Mouse (Mus musculus) adrenal gland, adult 2 months (tissue): Measurements from ENCODE around the gene Hoxa11. TPM values are rescaled to one million over a fixed set of nuclear protein-coding genes. Genes with fewer than 3 reads are reported as not detected.
A peak's percentile ranks its signal among the peaks of the same experiment; 100 is the strongest.

Experiments
- DNase-seq: peaks from one replicate; pipeline ENCODE4 v3.0.0; 2021
- polyA plus RNA-seq: library from polyadenylated mRNA; depleted of rRNA; stranded (reverse); fragments of >200 nt; gene quantifications from 2 replicates; pipeline ENCODE4 v1.2.3, GENCODE M21; 2012
- total RNA-seq, 2 experiments: library from RNA; stranded (reverse); gene quantifications; 2 replicates each; pipeline ENCODE4 v1.2.3; 2021

Gene Hoxa11
- total and polyA plus RNA-seq, 3 experiments: not detected

DNA sequence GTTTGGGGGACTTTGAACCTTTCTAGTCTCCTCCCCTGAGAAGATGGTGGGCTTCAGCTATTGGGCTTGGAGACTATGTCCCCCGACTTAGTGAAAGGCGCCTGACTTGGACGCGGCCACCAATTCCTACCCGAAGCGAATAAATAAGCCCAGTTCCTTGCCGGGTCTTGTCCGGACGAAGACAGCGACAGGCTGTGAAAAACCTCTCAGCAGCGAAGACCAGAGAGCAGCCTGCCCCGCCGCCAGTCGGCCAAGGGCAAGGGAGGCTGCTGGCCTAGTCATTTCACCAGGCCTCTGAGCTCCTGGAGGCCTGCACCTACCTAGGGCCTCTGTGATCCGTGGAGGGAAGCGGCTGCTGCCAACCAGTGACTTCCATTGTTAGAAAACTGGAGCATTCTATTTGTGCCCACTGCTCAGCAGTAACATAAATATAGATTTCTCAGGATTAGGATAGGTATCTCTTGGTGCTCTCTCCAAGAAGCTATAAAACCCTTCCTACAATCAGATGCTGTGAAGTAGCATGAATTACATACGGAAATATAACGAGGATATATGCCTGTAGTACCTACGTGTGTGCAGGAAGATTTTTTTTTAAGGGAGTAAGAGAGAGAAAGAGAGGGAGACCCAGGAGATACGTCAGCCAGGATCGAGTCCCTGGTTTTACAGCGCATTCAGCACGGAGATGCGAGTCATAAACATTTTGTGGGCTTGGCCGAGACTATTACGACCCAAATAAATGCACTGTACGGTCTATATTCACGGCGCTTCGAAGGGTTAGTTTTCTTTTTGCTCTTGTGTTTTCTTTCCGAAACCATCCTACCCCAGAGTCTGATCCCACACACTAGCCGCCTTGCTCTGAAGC lies 25.4 kb downstream of the Hoxa11 start:
- DNase-seq: no peak

DNA sequence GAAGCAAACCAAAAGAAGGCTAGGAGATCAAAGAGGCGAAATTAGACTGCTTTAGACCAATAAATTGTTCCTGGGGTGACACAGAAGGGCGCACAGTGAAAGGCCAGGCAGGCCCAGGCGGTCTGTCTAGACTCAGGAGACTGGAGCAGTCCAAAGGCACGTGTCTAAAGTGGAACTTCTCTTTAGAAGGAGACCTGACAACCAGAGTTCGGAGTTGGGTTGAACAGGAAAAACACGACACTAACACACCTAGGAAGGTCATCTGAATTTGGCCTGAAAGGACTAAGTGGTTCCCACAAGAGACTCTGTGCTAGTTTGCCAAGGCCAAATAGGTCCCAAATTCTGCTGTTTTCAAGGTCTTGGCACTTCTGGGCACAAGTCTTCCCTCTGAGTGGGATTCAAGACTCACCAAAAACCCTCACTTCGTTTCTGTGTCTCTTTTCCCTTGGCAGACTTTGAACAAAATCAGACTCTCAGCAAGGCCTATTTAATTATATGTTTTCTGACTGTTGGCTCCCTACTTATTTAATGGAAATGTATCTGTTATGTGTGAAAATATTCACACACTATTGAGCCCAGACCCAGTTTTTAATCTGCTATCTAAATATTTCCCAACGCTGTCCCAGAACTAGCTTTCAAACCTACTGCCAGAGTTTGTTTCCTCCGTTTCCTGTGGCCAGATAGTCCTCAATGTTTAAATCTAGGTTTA lies 26.2 kb downstream of the Hoxa11 start:
- no peak for DNase-seq

DNA sequence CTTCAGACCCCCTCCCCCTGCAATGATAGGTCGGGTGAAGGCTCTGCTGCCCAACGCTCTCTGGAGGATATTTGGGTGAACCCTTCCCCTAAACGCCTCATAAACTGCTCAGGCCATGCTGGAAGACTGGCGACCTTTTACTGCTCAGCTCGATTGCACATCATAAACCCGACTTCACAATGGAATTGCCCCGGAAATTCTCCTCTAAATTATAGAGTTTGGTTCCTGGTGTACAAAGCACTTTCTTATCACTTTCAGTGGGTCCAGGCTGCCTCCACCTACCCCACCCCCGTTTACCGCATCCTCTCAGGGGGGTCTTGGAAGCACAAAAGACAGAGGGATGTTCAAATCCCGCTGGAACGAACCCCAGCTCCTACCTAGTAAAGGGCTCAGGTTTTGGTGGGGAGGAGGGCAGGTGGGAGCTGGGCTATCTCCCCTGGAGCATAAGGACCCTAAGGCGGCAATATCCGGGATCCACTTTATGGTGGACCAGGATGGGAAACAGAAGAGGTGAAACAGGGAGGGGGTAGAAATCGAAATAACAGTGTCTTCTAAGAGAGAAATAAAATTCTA lies 26.9 kb downstream of the Hoxa11 start:
- no peak for DNase-seq

DNA sequence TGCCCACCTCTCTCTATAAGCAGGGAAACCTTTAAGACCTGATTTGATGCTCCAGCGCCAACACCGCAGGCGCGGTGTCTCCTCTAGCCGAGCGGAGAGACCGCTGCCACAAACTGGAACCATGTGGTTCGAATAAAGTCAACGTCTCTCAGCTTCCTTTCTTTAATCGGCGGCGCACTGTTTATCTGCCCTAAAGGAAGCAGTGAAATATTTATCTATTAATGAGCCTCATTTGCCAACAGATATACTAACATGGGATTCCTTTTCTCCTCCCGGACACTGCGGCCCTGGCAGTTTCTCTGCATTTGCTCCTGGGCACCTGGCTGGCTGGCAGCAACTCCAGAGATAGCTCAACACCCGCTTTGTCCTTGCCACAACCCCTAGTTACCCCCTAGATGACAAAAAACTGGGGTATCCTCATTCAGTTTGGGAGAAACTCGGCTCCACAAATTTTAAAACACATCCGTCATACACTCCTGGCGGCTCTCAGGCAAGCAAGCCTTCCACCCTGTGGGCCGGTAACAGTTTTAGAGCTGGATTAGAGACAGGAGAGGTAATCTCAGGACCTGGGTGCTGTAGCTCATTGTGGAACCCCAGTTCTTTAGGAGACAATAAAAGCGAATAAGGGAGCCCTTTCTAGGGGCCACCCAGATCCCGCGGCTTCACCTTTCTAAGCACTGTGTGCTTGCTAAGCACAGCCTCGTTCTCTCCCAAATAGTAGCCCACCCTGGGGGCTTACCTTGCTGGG lies 27.5 kb downstream of the Hoxa11 start:
- DNase-seq: no peak

DNA sequence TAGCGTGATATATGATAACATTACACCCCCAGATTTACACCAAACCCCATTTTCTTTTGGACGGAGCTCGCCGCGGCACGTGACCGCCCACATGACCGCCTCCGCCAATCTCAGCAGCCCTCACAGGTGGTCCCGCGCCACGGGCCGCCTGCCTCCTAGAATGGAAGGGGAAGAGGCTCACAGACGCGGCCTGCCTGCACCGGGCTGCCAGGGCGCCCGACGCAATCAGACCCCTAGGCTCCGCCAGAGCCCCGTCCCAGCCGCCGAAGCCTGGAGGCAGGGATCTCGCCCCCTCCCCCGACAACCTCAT lies 28.2 kb downstream of the Hoxa11 start:
- peak; percentile 90 for DNase-seq

DNA sequence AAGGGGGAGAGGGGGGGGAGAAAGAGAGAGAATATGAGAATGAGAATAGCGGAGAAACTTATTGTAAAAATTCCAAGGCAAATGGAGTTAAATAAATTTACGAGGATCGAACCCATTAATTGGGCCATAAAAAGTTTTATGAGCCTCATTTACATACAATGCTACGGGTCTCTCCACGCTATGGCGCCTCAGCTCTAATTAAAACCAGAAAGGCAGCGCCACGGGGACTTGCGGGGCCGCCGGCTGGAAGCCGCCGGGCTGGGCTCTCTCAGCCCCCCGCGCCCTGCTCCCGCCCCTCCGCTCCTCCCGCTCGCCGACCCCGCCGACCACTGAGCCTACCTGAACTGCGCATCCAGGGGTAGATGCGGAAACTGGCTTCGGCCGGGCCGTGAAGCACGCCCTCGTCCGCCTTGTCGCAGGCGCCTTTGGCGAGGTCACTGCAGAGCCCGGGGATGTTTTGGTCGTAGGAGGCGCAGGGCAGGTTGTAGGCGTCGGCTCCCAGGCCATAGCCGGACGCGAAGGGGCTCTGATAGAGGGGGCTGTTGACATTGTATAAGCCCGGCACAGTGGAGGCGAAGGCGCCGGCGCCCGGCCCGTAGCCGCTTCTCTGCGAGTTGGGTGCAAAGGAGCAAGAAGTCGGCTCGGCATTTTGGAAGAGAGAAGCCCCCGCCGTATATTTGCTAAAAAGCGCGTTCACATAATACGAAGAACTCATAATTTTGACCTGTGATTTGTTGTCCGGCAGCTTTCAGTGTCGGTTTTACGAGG lies 28.7 kb downstream of the Hoxa11 start:
- DNase-seq: peak; percentile 74

DNA sequence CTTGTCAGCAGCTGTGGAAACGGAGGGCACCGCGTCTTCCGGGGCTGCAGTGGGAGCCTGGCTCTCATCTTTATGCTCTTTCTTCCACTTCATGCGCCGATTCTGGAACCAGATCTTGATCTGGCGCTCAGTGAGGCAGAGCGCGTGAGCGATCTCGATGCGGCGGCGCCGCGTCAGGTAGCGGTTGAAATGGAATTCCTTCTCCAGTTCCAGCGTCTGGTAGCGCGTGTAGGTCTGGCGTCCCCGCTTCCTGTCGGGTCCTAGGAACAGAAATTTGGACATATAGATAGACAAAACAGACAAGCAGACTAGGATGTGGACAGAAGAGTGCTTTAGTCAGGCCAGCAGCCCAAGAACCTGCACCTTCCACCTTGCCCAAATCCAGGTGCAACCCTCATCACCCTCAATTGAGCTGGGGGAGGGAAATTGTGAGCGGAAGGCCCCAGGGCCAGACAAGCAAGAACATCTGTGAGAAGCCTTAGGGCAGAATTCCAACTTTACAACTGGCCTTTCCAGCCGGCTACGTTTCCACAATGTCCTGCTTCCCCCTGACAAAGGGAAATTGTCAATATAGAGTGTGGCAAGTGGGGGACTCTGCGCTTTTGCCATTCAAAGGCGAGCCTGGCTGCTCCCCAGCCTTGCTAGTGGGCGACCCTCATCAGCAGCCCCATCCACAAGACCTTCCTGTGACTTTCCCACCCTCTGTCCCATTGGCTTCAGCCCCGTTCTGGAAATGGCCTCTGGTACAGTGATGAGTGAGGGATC lies 29.7 kb downstream of the Hoxa11 start:
- DNase-seq: no peak

DNA sequence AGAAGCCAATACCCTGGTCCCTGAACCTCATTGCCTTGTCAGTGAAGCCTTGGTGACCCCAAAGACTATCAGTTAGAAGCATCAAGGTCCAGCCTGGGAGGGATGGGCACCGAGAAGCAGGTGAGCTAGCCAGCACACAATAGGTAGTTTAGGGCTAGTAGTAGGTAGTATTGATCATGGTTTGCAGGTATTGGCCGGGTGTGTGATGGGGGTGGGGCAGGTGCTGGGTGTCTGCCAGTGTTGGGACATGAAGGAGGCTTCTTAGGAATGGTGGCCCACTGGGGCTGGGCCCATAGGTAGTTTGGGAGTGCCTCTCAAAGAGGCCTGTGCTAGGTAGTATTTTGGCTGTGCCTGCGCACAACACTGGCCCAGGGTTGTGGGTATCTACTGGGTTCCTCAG lies 30.5 kb downstream of the Hoxa11 start:
- DNase-seq: no peak

DNA sequence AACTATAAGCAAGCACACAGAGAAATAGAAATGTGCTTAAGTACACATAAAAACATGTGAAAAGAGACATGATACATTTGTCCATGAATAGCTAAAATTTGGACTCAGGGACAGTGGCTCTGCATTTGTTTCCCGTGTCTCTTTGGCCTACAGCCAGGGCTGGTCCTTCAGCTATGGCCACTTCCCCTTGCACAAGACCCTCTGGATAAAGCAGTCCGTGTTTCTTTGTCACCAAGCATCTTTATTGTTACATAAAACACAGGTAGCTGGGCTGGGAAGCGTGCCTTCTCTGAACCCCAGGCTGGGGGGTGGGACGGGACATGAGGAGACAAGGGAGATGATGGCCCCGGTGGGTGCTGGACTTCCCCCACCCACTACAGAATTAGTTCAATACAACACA lies 31.3 kb downstream of the Hoxa11 start:
- DNase-seq: no peak

DNA sequence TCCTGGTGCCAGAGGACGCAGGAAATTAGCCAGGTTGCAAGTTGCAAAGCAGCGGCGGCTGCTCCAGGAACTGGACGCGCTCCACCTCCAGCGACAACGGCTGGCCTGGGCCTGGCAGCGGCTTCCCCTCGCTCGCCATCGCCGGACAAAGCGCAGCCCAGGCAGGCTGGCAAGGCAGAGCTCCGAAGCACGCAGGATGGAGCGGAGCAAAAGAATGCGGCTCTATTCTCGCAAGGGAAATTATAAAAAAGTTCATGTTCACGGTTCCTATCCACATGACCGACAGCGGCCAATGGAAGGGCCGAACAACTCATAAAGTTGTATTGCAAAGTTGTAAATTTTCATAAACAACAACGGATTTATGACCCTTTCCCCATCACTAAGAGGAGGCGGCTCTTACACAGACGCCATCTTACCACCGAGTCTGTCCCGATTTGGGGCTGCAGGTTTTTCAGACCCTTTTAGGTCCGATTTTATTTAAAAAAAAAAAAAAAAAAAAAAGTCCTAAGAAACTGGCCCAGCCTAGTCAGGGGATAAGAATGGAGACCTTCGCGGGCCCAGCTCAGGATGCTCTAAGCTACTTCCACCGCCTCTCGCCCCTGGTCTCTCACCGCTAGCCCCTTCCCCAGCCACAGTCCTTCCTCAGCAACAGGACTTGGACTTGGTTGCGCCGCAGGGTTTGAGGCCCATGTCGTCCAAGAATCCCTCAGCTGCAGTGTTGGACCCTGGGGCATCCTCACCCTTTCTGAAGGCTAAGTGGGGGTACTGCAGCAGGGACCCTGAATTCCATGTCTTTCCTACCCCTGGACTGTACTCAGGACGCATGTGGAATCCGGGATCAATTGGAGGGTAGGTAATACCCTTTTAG lies 32.3 kb downstream of the Hoxa11 start, which contains the start of the genes Hoxa3 and Gm28308:
Gene Hoxa3 (minus strand): TSS at position 218 of the 868 bp plus-strand sequence.
Gene Gm28308 (minus strand): TSS at position 221 of the 868 bp plus-strand sequence.
- DNase-seq: peak; percentile 85

DNA sequence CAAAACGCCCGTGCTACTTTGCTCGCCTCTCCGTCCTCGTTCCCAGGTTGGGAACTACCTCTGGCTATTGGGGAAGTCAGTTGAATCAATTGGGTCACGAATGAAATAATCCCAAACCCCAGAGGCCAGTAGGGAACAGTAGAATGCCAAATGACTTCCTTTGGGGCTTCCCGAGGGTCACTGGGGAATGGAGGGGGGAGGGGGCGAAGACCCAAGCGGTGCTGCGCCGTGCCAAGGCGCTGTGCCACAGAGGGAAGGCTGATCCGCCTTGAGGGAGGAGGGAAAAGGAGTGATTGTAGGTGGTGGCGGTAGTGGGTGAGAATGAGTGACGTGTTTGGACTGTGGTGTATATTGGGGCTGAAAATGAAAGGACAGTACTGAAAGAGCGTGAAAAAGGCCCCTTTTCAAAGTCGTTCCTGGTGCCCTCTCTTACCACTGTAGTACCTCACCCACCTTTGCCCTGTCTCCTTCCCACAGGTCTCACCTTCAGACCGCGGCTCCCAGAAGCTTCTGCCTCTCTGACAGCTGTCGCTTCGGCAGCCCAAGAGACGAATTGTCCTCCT lies 33.0 kb downstream of the Hoxa11 start:
- peak; percentile 79 for DNase-seq

DNA sequence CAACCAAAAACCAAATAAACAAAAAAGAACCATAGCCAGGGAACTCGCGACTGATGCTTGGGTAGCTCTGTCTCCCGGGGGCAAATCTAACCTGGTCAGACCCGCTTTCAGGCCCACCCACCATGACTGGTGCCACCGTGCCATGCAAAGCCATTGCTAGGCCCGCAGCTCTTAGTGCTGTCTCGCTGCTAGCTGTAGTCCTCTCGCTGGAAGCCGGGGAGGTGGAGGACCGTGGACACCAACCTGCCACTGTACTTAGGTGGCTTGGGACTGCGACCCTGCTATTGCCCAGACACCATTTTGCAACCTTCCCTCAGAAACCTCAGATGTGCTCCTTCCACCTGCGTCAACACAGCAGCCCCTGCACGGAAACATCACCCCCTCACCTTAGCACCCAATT lies 33.6 kb downstream of the Hoxa11 start:
- DNase-seq: peak; percentile 56

DNA sequence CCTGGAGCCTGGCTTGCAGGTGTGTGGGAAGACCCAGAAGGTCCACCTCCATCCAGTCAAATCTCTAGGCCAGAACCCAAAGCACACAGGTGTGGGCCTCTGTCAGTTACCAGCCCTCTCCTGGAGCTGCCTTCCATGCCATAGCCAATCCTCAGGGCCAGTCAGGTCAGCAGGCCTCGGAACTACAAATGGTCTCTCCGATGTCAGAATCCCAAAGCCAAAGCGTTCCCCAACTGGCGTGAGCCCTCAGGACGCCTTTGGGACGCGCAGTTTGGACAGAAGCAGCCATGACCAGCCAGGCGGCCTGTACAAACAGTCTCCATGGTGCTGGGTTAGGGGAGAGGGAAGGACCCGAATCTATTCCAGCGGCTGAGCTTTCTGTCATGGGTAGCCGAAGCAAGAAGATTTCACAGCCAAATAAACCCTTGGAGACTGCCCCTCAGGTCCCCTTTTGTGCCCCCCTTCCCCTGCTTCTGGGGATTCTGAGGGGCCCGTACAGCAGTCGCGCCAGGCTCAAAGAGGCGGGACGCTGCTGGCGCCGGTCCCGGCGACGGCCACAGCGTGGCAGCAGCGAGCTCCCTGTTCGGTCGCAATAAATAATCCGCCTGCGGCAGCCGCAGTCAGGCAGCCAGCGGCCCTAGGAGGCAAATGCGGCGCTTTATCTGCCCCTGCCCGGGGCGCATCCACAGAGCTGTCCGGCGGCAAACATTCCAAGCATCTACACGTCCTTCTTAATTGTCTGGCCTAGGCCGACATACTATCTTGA lies 34.3 kb downstream of the Hoxa11 start:
- DNase-seq: peak; percentile 90

DNA sequence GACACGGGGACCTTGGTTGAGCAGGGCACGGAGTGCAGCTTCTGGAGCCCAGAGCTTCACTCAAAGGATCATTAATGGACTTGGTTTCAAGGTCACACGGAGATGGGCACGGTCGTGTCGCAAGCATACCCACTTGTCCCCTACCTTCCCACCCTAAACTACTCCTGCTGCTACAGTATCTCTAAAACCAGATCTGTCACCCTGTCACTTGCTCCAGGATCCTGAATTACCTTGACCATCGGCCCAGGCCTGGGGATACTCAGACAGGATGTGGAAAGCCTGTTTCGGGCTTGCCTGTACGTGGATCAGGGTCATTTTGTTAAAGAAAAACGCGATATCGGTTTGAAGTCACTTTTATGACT lies 35.9 kb downstream of the Hoxa11 start:
- DNase-seq: no peak

DNA sequence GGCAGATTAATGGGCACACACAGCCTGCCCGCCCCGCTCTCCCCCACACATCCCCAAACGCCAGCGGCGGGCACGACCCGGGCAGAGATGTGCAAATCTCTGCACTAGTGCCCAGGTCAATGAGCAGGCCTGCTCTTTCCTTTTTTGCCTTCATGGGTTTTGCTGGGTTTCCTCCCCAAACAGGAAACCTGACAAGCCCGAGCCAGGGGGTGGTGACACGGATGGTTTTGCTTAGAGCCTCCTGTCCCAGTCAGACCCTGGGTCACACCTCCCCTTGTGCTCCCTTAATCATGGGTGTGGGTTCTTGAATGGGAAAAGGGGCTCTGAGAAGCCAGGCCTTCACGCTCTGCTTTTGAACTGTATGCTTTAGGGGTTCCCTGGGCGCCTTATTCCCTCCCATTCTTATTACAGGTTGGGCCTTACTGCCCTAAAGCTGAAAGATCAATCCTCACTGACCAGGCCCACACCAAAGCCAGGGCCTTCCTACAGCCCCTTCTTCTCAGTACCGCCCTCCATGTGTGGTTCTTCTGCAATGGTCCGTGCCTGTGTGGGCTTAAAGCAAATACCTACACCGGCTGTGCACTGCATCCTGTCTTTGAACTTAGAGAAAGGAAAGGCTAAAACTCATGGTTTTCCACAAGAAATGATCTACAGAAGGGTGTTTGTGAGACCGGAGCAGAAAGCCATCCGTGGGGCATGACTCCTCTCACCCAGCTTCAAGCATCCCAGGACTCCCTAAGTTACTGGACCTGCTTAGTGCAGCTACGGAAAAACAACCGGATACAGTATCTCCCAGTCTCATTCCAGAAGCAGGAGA lies 36.5 kb downstream of the Hoxa11 start:
- peak; percentile 61 for DNase-seq

DNA sequence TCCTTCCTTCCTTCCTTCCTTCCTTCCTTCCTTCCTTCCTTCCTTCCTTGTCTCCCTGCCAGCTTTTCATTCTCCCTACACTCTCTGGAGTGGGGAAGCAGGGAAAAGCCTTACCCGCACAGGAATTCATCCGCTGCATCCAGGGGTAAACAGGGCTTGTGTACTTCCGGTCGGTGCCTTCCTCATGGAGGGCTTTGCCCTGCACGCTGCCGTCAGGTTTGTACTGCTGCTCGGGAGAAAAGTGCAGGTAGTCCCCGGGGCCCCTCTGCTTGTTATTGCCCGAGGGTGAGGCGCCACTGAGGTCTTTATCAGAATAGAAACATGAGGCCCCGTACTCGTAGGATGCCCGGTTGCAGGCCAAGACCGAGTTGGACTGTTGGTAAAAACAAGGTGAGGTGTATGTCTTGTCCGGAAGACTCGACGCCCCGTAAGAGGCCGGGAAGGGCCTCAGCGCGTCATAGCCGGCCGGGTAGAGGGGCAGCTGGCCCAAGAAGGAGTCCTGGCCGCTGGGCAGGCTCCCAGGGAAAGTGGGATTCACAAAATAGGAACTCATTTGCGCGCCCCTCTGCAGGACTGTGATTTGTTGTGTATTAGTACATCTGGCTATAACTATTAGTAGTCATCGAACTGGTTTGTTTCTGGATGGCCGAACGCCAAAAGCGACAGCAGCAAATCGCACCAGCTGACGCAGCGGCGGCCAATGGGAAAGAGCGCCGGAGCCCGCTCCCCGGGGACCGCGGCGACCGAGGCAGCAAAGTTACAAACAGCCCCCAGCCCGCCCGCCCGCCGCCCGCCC lies 37.3 kb downstream of the Hoxa11 start, which contains the start of gene Hoxa6:
Gene Hoxa6 (minus strand): TSS at position 651 of the 796 bp plus-strand sequence.
- DNase-seq: peak; percentile 85

DNA sequence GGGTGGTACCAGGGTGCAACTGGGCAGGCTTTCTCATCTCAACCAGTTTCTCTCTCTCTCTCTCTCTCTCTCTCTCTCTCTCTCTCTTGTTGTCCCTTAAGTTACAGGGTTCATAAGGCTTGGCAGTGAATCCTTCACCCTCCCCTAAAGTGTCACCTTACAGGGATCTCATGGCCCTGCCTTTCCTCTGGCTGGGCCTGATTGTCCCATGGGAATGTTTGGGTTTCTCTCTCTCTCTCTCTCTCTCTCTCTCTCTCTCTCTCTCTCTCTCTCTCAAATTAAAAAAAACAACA lies 38.0 kb downstream of the Hoxa11 start:
- no peak for DNase-seq
